Mouse (Mus musculus) kidney, postnatal 4 days (tissue): ENCODE data around the gene Slc25a48.

Experiments used
- DNase-seq, 2 experiments: peaks; one replicate each; pipeline ENCODE4 v3.0.0; 2021; ENCODE audit warnings: mixed read lengths in 2 of 2

Gene Slc25a48

DNA sequence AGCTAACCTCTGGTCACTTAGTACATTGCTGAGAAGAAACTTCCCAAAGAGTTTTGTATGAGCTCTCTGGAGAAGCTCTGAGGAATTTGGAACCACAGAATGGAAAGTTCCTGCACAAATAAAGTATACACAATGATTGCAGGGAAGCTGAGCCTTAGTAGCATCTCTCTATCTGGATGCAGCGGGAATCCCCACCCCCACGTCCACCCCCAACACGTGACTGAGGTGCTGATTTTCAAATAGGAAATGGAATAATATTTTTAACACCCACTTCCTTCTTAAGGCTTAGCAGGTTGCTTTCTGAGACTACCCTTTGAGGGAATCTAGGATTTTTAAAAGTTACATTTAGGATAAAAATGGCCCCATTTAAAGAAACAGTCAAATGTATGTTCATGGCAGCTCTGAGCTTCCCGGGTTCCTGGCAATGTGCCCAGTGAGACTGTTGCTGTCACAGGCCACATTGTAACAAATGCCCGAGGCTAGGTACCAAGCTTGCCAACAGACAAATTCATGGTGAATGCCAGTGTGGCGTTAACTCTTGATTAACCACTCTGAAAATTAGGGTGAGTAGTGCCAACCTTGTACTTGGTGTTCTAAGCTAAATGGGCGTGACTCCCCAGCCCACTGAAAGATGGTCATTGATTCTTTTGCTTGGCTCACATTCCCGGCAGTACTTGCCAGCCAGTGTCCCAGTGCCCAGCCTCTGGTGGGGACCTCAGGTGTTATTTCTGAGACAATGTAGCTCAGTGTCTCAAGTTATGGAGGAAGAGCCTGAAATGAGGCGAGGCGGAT is 11.3 kb downstream of the Slc25a48 start:
- DNase-seq, result peak; percentile 42 to 57

DNA sequence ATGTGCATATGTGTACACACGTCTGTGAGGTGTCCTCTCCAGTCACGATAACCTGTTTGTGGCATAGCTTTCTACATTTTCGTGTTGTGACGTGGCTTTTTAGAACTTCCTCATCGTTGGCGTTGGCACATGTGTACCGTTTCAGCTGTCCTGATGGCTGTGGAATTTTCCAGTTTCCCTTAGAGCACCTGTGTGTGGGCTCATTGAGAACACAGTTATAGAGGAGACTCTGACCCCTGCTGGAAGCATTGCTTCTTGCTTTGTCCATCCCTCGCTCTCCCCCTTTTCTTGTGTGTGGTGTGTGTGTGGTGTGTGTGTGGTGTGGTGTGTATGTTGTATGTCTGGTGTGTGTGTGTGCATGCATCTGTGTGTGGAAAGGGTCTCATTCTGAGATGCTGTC is 11.9 kb downstream of the Slc25a48 start:
- no peak for DNase-seq

DNA sequence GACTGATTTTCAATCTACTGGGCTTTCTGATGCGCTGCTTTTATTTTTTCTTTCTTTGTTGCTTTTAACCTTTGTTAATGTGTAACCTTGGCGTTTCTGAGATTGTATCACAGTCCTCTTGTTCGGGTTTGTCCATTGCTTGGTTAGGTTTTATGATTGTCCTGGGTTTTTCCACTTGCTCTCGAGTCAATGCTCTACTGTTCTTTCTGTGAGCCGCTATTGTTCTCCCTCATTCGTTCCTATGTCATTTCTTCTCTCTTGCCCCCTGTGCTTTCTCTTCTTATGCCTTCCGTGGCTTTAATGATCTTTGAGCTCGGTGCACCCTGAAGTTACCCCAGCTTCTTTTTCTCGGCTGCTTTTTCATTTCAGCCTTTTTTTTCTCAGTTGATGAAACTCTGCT is 19.8 kb downstream of the Slc25a48 start:
- DNase-seq, result no peak

DNA sequence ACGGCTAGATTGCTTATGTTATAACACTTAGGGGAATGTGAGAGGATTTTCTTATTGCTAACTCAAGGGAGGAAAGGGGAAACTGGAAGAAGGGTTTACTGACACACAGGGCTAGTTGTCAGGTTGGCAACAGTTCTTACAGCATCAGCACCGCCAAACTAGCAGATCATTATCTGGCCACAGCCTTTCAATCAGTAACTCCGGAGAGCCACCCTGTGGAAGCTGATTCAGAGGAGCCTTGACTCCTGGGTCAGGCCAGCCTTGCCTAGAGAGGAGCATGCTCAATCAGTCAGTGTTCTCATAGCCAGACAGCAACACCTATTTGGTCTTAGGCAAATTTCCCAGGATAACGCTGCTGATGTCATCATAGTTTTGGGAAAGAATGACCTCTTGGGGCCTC is 23.3 kb downstream of the Slc25a48 start:
- DNase-seq, result no peak

DNA sequence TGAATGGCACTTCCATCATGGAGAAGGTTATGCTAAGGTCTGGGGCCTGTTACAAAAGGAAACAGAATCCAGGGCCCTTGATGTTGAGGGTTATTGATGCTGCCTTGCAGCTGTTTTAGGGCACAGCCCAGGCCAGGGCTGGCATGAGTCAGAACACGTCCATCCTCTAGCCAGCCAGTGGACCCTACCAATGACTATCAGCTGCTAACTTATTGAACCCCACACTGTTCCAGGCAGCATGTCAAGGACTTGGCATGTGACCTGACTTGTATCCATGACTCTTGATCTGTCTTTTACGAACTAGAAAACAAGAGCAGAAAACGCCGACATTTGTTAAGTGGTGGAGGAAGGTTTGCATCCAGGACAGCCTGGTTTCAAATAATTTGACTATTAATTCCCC is 24.6 kb downstream of the Slc25a48 start:
- no peak for DNase-seq

DNA sequence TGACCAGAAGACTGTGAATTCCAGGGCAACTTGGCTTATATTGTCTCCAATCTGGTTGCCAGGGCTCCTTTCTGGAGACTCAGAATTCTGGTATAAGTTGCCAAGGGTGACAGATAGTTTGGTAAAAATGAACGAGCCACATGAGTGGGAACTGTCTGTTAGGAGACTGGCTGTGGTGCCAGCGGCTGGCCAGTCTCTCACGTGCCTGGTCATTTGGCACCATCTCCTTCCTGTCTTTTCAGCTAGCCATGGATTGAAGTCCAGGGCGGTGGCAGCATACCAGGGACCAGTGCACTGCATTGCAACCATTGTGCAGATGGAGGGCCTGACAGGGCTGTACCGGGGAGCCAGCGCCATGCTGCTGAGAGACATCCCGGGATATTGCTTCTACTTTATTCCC is 25.1 kb downstream of the Slc25a48 start:
- DNase-seq, result no peak

DNA sequence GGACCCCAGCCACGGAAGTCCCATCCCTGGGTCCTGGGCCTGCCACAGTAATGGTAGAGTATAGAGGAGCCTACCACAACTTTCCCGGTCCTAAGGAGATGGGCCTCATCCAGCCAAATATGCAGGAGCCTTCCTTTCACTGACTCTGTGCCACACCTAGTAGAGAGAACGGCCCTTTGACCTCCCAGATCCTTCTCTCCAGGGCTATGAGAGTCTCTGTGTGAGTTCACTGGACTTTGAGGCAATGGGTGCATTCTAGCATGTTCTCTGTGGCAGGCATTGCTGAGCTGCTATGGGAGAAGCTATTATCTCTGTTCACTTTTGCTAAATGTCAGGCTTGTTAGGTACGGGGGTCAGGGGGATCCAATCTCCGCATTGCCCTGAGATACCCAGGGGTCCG is 25.6 kb downstream of the Slc25a48 start:
- no peak for DNase-seq

DNA sequence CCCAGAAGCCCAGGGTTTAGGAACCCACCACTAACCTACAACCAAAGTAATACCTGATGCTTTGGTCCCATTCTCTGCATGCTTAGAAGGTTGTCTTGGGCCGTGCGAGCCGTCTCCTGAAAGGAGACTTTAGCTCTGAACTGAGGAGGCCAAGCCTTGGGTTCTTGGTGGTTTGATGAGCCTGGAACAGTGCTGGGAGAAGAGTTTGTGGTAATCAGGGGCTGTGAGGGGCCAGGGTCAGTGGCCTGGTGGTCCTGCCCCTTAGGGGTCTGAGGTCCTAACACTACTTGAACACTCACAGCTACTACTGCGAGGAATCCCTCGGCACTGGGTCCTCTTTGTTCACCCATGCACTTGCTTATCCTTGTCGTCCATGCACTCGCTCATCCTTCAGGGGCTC is 29.6 kb downstream of the Slc25a48 start:
- DNase-seq, result no peak

DNA sequence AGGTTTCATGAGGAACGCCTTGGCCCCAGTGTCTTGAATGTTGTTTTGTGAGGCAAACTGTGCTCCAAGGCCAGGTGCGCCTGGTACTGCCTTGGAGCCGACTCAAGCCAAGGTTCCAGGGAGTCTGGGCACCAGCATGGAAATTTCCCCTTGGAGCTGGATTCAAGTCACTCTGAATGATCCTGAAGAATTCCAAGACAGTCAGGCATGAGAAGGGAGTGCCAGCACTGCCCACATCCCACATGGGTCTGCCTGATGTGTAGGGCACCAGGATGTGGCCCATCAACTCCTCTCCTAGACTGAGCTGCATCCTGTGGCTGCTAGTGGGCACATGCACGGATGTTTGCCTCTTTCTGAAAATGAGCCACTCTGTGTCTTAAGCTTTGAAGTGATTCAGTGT is 30.4 kb downstream of the Slc25a48 start:
- DNase-seq, result no peak

DNA sequence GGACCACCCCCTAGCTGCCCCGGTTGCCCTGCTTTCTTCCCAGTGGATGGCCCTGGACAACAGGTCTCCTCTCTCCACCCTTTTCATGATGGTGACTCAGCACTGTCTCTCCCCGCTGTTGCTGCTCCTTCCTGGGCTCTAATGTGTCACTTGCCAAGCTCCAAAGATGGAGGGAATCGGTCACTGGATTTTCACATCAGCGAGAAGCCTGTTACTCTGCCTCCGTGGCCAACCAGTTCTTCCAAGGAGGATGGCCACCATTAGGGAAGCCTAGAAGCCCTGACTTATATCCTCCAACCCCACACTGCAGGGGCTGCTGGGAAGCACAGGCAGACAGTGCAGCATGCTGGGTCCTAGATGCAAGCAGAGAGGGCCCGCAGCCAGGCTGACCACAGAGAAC is 33.1 kb downstream of the Slc25a48 start:
- peak in 1 of 2 experiments; percentile 35 for DNase-seq

DNA sequence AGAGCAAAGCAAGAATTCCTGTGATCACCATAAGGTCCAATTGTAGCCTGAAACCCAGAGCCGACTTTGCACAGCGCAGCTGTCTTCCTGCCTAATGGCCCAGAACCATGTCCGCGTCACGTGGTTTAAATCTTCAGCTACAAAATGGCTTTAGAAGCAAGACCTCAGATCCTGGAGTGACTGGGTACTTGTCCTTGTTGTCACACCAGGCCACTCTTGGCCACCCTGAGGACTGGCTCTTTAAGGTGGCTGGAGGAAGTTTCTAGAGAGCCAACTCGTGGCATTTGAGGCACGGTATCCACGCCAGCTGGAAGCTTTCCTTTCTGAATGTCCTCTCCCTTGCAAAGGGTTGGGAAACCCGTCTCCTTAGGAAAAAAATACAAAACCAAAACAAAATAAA is 33.8 kb downstream of the Slc25a48 start:
- DNase-seq, result peak; percentile 58 to 76

DNA sequence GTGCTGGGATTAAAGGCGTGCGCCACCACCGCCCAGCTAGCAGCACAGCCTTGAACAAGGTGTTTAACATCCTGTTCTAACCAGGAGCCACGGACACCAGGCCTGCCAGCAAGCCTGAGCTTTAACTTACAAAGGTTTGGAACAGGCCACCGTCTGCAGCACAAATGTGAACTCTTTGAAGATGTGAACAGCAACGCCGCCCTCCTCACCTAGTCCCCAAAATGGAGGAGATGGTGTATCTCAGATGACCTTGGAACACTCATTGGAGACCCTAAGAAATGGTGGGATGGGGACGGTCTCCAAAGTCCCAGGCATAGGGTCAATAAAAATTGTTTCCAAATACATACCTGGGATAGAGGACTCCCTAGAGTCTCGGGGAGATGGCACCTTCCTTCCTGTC is 34.5 kb downstream of the Slc25a48 start:
- DNase-seq, result no peak

DNA sequence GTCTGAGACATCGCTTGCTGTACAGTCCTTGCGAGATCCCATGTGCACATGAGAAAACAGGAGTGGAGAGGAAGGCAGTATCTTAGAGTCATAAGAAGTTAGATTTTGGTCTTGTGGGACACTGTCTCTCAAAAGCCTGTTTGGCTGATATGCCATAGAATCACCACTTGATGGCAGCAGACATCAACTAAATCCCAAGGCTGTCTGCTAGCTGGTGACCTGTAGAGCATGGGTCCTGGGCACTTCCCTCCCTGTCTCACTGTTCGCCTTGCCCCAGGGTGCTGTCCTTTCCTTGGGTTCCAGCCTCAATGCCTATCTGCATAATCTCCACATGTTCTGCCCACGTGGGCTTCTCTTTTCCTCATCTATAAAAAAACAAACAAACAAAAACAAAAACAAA is 37.2 kb downstream of the Slc25a48 start:
- DNase-seq, result peak; percentile 56 to 63

DNA sequence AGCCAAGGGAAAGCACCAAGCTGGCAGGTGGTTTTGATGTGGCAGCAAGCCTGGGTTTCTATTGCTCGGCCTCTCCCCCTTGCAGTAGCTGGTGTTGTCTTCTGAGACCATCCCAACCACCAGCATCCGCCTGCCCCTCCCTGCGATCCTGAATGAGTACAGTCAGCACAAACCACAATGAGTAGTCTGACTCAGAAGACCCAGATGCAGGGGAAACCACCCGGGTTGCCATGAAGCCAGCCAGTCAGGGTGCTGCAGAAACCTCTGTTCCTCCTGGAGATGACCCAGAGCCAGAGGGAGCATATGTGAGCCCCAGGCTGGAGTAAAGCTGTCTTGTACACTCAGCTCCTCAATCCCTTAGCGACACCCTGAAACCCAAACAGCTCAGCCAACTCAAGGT is 38.6 kb downstream of the Slc25a48 start:
- DNase-seq, result no peak

DNA sequence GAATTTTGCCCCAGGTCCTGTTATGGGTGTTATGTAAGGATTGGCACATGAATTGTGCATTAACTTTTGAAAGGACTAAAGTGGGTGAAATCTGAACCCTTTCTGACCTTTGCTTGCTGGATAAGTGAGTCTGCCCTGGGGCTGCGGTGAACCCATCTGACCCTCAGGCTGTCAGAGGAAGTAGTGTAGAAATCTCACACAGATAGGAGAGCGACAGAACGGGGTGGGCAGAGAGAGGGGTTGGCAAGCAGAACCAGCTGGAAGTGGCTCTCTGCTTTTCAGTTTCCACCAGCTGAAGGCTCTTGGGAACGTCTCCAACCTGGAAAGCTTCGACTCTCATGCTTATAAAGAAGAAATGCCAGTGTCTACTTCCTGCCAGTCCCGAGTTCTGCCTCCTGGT is 39.1 kb downstream of the Slc25a48 start:
- DNase-seq, result no peak

DNA sequence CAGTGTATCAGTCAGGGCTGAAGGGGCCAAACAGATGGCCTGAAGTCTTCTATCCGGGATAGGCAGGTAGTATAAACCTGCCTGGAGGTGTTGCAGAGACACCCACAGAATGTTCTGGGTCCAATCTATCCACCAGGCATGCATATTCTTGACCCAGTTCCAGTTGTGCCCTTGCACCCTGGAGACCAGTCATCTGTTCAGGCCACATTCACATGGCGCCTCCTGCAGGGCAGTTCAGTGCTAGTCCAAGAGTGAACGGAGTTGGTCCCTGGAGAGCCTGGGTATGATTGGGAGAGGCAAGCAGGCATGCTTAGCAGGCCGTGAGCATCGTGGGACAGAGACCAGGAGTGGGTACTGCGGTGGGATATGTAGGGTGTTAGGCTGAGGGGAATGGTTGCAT is 39.9 kb downstream of the Slc25a48 start:
- DNase-seq, result peak in 1 of 2 experiments; percentile 29

DNA sequence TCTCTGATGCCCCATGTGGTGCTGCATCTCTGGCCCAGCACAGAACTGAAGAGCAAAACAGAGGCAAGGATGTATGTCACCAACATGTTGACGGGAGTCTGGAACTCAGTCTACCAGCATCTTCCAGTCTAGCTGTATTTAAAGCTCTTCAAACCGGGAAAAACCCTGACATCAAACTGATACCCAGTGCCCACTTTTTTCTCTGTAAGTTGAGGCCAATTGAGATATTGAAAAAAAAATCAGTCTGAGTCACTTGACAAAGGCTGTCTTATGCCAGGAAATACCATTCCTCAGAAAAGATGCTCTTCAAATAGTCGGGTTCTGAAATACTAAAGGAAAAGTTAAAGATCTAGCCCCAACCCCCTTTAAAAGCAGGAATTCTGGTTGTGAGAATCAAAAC is 44.0 kb downstream of the Slc25a48 start, which contains the start of gene Il9:
Gene Il9 (minus strand): TSS at position 101 of the 400 bp plus-strand sequence.
- DNase-seq, result no peak

DNA sequence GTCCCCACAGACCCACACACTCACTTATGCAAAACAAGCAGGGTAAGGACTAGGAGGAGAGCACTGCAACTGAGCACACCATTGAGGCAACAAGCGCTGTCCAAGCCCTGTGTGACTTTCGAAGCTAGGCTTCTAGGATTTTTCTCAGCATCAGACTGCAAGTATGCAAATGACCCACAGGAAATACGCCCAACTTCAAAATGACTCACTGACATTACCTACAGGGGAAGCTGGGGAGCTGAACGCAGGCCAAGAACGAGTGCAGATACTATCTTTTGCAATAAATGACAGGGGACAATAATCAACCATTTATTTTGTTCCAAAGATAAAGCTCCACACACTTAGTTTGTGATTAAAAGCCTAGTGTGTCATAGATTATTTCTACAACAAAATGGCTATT is 49.9 kb downstream of the Slc25a48 start:
- DNase-seq, result no peak

DNA sequence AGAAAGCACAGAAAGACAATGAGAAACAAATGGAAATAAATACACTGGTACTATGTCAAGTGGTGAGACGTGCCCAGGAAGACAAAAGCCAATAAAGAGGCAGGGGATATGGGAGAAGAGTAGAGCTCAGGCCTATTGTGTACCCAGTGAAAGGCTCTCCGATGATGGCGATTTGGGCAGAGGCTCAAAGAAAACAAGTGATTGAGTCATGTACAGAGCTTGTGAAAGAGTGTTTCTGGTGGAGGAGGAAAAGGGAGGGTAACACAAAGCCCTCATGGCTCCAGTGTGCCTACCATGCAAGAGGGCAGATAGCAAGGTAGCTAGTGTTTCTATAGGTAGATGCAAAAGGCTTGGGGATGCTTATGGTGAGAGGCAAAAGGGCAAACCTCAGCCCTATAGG is 56.3 kb downstream of the Slc25a48 start:
- no peak for DNase-seq

DNA sequence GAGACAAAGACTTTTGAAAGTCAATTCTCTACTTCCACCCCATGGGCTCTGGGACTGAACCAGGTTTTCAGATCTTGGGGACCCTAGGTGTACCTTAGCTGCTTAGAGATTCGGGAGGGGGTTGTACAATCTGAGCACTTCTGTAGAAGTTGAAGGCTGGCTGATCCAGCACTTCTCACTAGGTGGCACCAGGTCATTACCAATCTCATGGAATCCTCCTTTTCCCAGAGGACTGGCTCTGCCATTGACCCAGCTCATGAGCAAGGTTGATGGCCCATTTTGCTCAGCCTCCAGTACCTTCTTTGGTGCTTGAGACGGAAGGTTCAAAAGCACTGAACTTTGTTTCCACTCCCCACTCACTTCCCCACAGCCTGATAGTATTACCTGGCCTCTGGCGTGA is 62.0 kb downstream of the Slc25a48 start:
- DNase-seq, result peak; percentile 17 to 27

DNA sequence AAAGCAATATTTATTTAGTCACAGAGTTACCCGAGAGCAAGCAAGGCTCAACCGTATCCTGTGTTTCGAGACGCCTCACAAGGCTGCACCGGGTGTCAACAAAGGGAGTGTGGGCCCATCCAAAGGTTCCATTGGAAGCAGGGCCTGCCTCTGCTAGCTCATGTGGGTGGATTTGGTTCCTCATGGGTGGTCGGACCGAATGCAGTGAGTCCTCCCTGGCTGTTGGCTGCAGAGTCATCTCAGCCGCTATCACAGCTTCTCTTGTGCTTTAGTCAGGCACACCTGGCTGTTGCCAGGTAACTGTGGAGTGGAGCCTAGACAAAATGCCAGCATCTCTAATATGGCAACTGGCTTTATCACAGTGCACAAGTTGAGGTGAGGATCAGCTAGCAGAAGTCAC is 62.5 kb downstream of the Slc25a48 start:
- DNase-seq, result no peak

DNA sequence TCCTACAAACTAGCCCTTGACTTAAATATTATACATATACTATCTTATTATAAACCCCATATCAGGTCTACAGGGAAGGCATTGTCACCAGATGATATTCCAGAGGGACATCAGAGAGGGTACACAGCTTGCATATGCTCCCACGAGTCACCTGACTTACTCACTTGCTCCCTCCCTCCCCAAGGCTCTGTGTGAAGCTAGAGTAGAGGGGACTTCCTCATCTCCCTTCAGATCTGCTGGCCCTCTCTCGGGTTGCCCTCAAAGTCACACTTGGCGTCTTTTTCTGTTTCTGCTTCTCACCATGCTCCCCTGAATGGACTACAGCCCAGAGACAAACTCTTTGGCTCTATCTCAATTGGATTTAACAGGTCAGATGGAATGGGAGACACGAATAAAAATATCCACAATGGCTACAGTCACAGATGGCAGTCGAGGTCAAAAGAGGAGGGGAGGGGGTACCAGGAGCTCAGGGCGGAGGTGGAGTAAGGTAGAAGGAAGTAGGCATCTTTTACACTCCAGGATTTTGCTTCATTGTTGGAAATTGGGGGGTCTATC is 63.8 kb downstream of the Slc25a48 start:
- DNase-seq, result no peak

DNA sequence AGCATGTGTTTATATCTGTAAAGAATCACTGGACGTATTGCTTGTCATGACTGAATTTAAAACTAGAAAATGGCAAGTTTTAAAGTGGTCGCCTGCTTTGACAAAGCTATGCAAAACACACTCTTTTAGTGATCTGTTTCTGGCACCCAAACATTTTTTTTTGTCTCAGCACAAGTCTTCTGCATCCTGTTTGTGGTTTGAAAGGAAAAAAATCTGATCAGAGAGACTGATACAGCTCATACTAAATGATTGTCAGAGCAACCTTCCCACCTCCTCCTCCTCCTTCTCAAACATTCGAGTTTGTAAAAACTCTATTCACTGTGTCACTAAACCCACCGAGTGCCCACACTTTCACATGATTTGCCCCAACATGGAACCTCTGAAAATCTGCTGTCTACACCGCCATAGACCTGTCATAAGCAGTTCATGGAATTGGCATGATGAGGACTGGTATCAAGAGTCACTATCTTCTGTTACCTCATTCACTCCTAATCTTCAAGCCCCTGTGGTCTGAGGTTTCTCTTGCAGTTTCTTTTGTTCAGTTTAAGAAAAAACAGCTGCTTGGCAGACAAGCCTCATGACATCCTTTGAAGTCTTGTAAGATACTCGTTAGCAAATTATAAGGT is 68.8 kb downstream of the Slc25a48 start:
- DNase-seq, result no peak

DNA sequence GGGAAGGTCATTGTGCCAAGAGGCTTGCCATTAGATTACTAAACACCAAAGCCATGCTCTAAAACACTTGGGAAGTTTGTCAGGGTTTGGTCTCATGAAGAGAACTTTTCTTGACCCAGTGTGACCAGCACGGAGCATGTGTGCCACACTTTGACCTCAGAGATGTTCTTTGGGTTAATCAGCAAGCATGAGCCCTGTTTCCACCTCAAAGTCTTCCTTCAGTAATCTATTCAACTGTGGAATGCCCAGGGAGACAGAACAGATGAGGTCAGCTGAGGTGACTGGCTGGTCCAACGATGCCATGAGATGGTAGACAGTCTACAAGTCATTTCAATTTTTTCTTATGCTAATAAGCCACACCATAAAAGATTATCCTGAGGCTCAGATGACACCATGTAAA is 71.6 kb downstream of the Slc25a48 start:
- DNase-seq, result no peak
